In the genomic region with DNA sequence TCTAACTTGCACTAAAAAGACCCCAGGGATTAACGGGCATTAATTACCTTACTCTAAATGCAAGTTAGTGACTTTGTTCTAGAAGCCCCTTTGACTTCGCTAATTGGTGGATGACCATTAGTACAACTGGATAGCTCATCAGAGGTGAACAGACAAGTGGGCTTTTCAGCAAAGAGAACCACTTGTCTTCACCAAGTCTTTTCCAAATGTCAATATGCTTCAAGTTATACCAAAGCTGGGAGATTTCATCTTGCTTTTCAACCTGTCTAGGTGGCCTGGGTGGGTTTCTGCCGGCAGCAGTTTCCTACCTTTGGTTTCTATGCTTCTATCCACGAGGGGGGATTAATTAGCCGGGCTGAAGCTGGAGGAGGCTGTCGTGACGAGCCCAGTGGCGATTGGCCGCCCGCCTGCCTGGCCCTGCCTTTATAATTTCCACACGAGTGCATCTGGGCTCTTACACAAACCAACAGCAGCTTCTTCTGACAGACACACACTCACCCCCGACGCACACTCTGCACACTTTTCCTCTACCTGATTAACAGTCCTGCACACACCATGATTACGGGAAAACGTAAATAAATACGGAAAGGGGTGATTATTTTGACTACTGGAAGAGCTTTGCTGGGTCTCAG, we compare ENCODE assay signal across 8 mouse cellular contexts. TPM values are rescaled to one million over a fixed set of nuclear protein-coding genes. Genes with fewer than 3 reads are reported as not detected.
DNase-seq lines count a peak whose midpoint lies in the region; ATAC-seq and TF ChIP-seq lines count a peak whose summit lies in the region.

A gene (plus strand): TSS at position 455 of the 632 bp plus-strand sequence.

- no peaks in the 10 kb centered on the region for H3K4me1 ChIP-seq in hindbrain, postnatal 0 days (ENCODE audit: insufficient read depth, low read length)
- H3K4me1 ChIP-seq in liver, postnatal 0 days (ENCODE audit: insufficient read depth): no peaks in the 10 kb centered on the region

- H3K27me3 ChIP-seq in hindbrain, postnatal 0 days (ENCODE audit: insufficient read depth, low read length): no peaks in the 10 kb centered on the region
- H3K27me3 ChIP-seq in liver, postnatal 0 days (ENCODE audit: insufficient read depth, low read length): peaks cover 79% of the 10 kb centered on the region

- 19% methylated on average over 16 of the region's 16 CpGs for WGBS in hindbrain, postnatal 0 days
- 15% methylated on average over 16 of the region's 16 CpGs for WGBS in liver, postnatal 0 days (ENCODE audit: insufficient replicate concordance)

- DNase-seq in heart, adult 11 months: peak; percentile 89
- no peak for DNase-seq in heart, postnatal 25 days (ENCODE audit: low spot score)
- DNase-seq in cerebellum, adult 18-20 months: peak; percentile 92 to 93
- DNase-seq in forelimb bud, embryonic 11.5 days (ENCODE audit: low read depth, low spot score): peak; percentile 75
- DNase-seq in hindbrain, postnatal 0 days (ENCODE audit: low spot score): peak; percentile 93
- DNase-seq in liver, postnatal 0 days: no peak
- DNase-seq in spleen, adult 12 weeks (ENCODE audit: low spot score): no peak
- DNase-seq in ovary, adult 18-20 months (ENCODE audit: low spot score): no peak

- intact Hi-C loops in heart, postnatal 25 days (cut with DNase I): no loop called here

- H3K9ac ChIP-seq in hindbrain, postnatal 0 days (replicated peaks; ENCODE audit: low read length): peak within 1 kb of the TSS; percentile 80
- no peak within 1 kb of the TSS for H3K9ac ChIP-seq in liver, postnatal 0 days (replicated peaks)

- H3K9me3 ChIP-seq in hindbrain, postnatal 0 days (ENCODE audit: low read length): no peaks in the 10 kb centered on the region
- no peaks in the 10 kb centered on the region for H3K9me3 ChIP-seq in liver, postnatal 0 days (ENCODE audit: low read length)

- no peak for TF ChIP-seq EP300 in liver, postnatal 0 days (IDR thresholded peaks at IDR 0.05; ENCODE audit: low read depth)

- H3K27ac ChIP-seq in hindbrain, postnatal 0 days: peak within 1 kb of the TSS; percentile 97
- H3K27ac ChIP-seq in liver, postnatal 0 days (ENCODE audit: low read depth): no peak within 1 kb of the TSS

- H3K36me3 ChIP-seq in hindbrain, postnatal 0 days (ENCODE audit: insufficient read depth, low read length): no peaks in the 10 kb centered on the region
- no peaks in the 10 kb centered on the region for H3K36me3 ChIP-seq in liver, postnatal 0 days (replicated peaks; ENCODE audit: insufficient read depth, low read length)

- peak within 1 kb of the TSS; percentile 51 for H3K4me3 ChIP-seq in hindbrain, postnatal 0 days (ENCODE audit: low read length)
- peak within 1 kb of the TSS; percentile 34 for H3K4me3 ChIP-seq in liver, postnatal 0 days (ENCODE audit: low read depth, low read length)

- ATAC-seq in hindbrain, postnatal 0 days: peak; percentile 80
- ATAC-seq in liver, postnatal 0 days: no peak

- no peak for TF ChIP-seq CTCF in hindbrain, postnatal 0 days (IDR thresholded peaks at IDR 0.05; ENCODE audit: low read depth)
- TF ChIP-seq CTCF in liver, postnatal 0 days (IDR thresholded peaks at IDR 0.05; ENCODE audit: low read depth): no peak

- H3K4me2 ChIP-seq in hindbrain, postnatal 0 days (ENCODE audit: low read depth, low read length): peak within 1 kb of the TSS; percentile 61
- H3K4me2 ChIP-seq in liver, postnatal 0 days (ENCODE audit: low read depth, low read length): peak within 1 kb of the TSS; percentile 64

RNA-seq across cellular contexts. Expression of the gene that starts here (rescaled TPM):
- total RNA-seq in heart, postnatal 25 days (2021): not detected
- 132 and 137 TPM in 2 replicates for total RNA-seq in hindbrain, postnatal 0 days (2014; rRNA removed)
- 175 and 179 TPM in 2 replicates for polyA plus RNA-seq in hindbrain, postnatal 0 days (2015; fragmentation: Nextera tagmentation; extraction: Ambion mirVana)
- not detected in 2 replicates for polyA plus RNA-seq in liver, postnatal 0 days (2015; fragmentation: Nextera tagmentation; extraction: Ambion mirVana)

Comparison
In these comparisons a context has a peak if more than half of its experiments do, and no peak if none do; other contexts are left out.
1. RNA of the gene that starts here (total RNA-seq): 132 to 137 TPM in hindbrain, postnatal 0 days; not detected in heart, postnatal 25 days; every median in the first group is over 100 times any median in the second.
2. RNA of the gene that starts here (polyA plus RNA-seq): 175 to 179 TPM in hindbrain, postnatal 0 days; not detected in liver, postnatal 0 days; every median in the first group is over 100 times any median in the second.
3. DNase-seq: peak in heart, adult 11 months (single experiment), cerebellum, adult 18-20 months (2 of 2), forelimb bud, embryonic 11.5 days (single experiment) and hindbrain, postnatal 0 days (single experiment); none in heart, postnatal 25 days (single experiment), liver, postnatal 0 days (single experiment), spleen, adult 12 weeks (single experiment) and ovary, adult 18-20 months (single experiment).